20 mouse cellular contexts compared by ENCODE assay signal in genomic region chr3:116197966-116198365, GRCm38 (mm10). TPM values are rescaled to one million over a fixed set of nuclear protein-coding genes. Genes with fewer than 3 reads are reported as not detected.
"Had no signal": no experiment of that assay in that cellular context is flagged by ENCODE, and none has a peak within 500 bp of the region (broad histone marks: within the 10 kb centered on the region; RNA-seq: fewer than 3 reads in every experiment).

No protein-coding gene starts in this region.

- H3K4me1 ChIP-seq: megakaryocyte, embryonic 14.5 days; midbrain, embryonic 15.5 days; neural tube, embryonic 13.5 days; neural tube, embryonic 15.5 days had no signal

- DNase-seq: lung, adult 2 months; lung, postnatal 14 days; lung, postnatal 36 days; retina, postnatal 1 day; right cerebral cortex, adult 18-20 months; right cerebral cortex, postnatal 25 days; right cerebral cortex, postnatal 4 days; spleen, adult 18-20 months; thymus, adult 18-20 months; thymus, postnatal 14 days; thymus, postnatal 36 days had no signal

- H3K4me2 ChIP-seq: lung, embryonic 15.5 days; midbrain, embryonic 11.5 days; midbrain, embryonic 13.5 days; midbrain, embryonic 15.5 days; neural tube, embryonic 13.5 days; neural tube, embryonic 15.5 days had no signal

- H3K27ac ChIP-seq: lung, embryonic 15.5 days; macrophage; midbrain, embryonic 13.5 days; midbrain, embryonic 15.5 days; neural tube, embryonic 13.5 days; neural tube, embryonic 15.5 days had no signal

- H3K4me3 ChIP-seq: lung, embryonic 15.5 days; megakaryocyte, embryonic 14.5 days; midbrain, embryonic 13.5 days; midbrain, embryonic 15.5 days; neural tube, embryonic 13.5 days; neural tube, embryonic 15.5 days had no signal

- H3K9ac ChIP-seq: lung, embryonic 15.5 days; midbrain, embryonic 13.5 days; midbrain, embryonic 15.5 days; neural tube, embryonic 13.5 days; neural tube, embryonic 15.5 days had no signal

- H3K36me3 ChIP-seq: lung, embryonic 15.5 days; midbrain, embryonic 13.5 days; midbrain, embryonic 15.5 days; neural tube, embryonic 13.5 days; neural tube, embryonic 15.5 days had no signal

- ATAC-seq: lung, postnatal 0 days; midbrain, embryonic 13.5 days; midbrain, embryonic 15.5 days had no signal

- H3K9me3 ChIP-seq: lung, embryonic 15.5 days; megakaryocyte, embryonic 14.5 days; midbrain, embryonic 13.5 days; midbrain, embryonic 15.5 days; neural tube, embryonic 13.5 days; neural tube, embryonic 15.5 days had no signal

- H3K27me3 ChIP-seq: lung, embryonic 15.5 days; midbrain, embryonic 13.5 days; midbrain, embryonic 15.5 days; neural tube, embryonic 13.5 days; neural tube, embryonic 15.5 days had no signal

RNA-seq across cellular contexts. Expression of gene Gpr88, which starts 55.3 kb away (rescaled TPM):
- polyA plus RNA-seq: macrophage had no signal
